Mouse (Mus musculus): ENCODE data around the gene Qk.

- TF ChIP-seq HCFC1 (IDR thresholded peaks at IDR 0.05; ENCODE audit: borderline replicate concordance, insufficient read depth, low read length) (no peak), MAFK (IDR thresholded peaks at IDR 0.05; ENCODE audit: insufficient read depth, low read depth, low read length) (no peak), ZC3H11A (IDR thresholded peaks at IDR 0.05; ENCODE audit: borderline replicate concordance, low read depth, low read length) (no peak)
Measured at GRCm38 (mm10) chr17:10284772-10285171, 34.9 kb downstream of the Qk start.

Measured in ES-E14 (cell line).